Mouse (Mus musculus): ENCODE results near the gene Vps33b.
A peak's percentile ranks its signal among the peaks of the same experiment; 100 is the strongest.

Gene Vps33b

GRCm38 (mm10) chr7:80269751-80270255 is 354 bp downstream of the Vps33b start:
- DNase-seq (ENCODE audit: low read depth), result no peak

DNA sequence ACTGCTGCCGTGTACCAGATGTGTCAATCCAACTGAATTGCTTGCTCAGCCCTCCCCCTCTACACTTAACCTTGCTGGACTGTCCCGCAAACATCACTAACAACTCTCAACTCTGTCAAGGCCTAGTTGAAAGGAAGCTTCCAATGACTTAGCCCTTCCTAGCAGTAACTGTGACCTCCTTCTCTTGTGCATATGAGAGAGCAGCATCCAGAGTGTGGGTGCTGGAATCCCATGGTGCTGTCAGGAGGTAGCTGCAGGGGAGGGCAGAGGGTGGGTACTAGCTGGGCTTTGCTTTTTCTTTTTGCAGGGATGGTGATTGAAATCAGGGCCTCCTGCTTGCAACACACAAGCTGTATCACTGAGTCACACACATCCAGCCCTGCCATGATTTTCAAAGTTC is 4.0 kb downstream of the Vps33b start:
- DNase-seq (ENCODE audit: low read depth), result no peak

DNA sequence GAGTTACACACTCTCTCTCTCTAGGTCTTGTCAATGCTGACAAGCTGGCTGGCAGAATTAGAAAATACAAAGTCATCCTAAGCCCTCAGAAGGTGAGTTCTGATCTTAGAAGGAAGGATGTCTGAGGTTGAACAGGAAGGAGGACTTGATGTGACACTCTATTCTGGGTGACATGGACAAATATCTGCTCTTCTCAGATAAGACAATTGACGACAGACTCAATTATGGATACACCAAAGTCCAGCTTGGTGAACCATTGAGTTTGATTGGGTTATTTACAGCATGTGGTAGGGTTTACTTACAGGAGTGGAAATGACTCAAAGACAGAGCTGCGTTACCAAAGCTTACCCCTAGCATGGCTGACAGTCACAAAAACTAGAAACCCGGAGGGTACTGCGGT is 6.9 kb downstream of the Vps33b start:
- no peak for DNase-seq (ENCODE audit: low read depth)

GRCm38 (mm10) chr7:80280032-80280431 is 10.6 kb downstream of the Vps33b start:
- no peak for DNase-seq (ENCODE audit: low read depth)

DNA sequence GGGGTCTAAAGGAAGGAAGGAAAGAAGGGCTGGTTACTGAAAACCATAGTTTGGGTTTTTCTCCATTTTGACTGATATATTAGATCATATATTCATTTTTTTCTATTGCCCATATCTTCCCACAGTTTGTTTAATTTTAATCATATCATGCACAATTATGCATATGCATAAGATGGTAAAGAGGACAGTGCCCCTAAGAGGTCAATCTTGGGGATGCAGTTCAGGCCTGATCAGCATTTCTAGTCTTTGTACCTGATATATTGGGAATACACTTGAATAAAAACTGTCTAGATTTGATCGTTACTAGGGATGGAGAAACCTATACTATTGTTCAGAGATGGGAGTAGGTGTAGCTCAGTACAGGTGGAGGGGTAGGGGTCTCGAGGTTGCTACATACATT is 11.5 kb downstream of the Vps33b start:
- no peak for DNase-seq (ENCODE audit: low read depth)

- no peak for DNase-seq (ENCODE audit: low read depth)
Observed at GRCm38 (mm10) chr7:80281646-80282045, 12.2 kb downstream of the Vps33b start.

GRCm38 (mm10) chr7:80283226-80283918 is 13.9 kb downstream of the Vps33b start:
- DNase-seq (ENCODE audit: low read depth), result no peak

DNA sequence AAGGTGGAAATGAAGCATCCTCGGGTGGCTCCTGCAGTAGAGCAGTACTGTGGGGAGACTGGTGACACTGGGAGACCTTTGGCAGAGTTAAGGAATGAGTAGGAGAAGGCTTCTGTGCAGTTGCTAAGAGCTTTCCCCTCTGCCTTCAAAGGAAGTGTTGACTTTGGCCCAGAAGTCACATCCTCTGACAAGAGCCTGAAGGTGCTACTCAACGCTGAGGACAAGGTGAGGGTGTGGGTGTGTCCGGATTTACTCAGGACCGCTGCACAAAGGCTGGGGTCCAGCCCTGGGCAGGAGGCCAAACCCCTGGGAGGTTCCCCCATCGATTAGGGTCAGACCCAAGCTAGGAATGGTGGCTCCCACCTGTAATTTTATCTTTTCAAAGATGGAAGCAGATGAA is 14.9 kb downstream of the Vps33b start:
- DNase-seq (ENCODE audit: low read depth), result no peak

- no peak for DNase-seq (ENCODE audit: low read depth)
Observed at GRCm38 (mm10) chr7:80285725-80286124, 16.3 kb downstream of the Vps33b start.

- no peak for DNase-seq (ENCODE audit: low read depth)
Observed at GRCm38 (mm10) chr7:80287736-80288135, 18.3 kb downstream of the Vps33b start.

DNA sequence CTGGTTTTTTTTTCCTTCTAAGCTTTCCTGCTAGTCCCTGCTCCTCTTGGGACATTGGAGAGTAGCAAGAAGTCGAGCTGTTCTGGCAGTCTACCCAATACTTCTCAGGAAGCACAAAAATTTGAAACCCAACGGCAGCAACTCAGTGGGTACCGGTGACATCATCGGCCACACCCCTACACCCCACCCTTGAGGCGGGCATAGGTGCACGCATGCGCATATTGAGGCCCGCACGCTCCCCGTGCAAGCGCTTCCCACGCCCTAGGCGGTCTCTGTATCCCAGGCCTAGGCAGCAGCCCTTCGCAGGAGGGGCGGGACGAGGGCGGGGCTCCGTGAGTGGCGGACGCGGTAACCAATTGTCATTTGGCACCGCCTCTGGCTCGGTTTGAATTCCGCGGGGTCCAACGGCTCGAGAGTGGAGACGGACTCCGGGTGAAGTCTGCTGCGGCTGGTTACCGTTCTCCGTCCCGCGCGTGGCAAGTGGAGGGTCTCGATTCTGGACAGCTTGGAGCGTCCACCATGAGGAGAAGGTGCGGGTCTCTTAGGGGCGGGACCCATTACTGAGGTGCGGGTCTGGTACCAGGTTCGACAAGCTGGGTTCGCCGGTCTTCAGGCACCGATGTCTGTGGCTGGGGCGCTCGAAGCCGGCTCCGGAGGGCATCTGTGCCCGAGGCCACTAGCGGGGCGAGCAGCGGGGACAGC is 24.8 kb downstream of the Vps33b start, which contains the start of gene Prc1:
TSS of gene Prc1 (plus strand) at position 389 of the 702 bp plus-strand sequence.
- DNase-seq (ENCODE audit: low read depth), result peak; percentile 95

DNA sequence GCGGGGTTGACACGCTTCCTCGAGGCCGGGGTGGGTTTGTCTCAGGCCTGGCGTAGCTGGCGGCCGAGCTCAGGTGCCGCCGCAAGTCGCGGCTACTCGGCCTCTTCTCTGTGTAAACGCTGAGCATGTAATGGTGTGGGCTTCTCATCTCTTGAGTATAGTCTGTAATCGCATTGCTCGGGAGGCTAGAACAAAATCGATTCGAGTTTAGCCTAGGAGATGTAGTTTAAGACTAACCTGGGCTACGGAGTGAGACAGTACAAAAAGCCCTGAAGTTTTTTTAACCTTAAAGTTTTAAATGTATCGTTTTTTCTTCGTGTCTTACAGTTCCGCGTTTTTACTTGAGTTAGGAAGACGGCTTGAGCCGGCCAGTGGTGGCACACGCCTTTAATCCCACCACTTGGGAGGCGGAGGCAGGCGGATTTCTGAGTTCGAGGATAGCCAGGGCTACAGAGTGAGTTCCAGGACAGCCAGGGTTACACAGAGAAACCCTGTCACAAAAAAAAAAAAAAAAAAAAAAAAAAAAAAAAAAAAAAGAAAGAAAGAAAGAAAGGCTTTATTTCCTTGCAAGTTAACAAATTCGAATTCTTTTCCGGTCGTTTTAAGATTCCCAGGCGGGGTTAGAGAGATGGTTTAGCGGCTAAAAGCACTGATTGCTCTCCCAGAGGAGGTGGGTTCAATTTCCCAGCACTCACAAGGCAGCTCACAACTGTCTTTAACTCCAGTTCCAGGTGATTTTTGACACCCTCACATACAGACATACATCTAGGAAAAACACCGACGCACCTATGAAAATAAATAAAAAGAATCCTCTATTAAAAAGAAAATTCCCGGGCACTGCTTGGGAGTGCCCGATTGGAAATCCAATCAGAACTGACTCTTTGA is 25.6 kb downstream of the Vps33b start:
- DNase-seq (ENCODE audit: low read depth), result no peak

DNA sequence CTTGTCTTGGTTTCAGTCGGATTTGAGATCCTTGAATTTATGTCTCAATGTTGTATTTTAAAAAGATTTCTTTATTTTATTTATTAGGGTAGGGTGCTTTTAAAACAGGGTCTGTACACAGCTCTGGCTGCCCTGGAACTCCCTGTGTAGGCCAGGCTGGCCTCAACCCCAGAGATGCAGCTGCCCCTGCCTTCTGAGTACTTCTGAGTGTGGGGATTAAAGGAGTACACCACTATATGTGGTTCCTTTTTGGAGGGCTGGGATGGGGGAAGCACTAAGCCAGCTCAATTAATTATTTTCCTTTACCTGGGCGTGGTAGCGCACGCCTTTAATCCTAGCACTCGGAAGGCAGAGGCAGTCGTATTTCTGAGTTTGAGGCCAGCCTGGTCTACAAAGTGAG is 27.0 kb downstream of the Vps33b start:
- DNase-seq (ENCODE audit: low read depth), result no peak

GRCm38 (mm10) chr7:80297041-80297440 is 27.6 kb downstream of the Vps33b start:
- no peak for DNase-seq (ENCODE audit: low read depth)

DNA sequence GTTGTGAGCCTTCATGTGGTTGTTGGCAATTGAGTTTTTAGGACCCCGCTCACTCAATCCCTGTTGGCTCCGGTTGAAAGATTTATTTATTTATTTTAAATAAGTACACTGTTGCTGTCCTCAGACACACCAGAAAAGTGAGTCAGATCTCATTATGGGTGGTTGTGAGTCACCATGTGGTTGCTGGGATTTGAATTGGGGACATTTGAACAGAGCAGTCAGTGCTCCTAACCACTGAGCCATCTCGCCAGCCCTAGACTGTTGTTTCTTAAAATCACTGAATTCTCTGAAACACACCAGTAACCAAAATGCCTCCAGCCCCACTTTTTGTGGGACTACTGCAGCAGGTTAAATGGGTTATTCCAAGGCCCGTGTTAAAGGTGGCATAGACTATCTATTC is 29.3 kb downstream of the Vps33b start:
- DNase-seq (ENCODE audit: low read depth), result no peak

DNA sequence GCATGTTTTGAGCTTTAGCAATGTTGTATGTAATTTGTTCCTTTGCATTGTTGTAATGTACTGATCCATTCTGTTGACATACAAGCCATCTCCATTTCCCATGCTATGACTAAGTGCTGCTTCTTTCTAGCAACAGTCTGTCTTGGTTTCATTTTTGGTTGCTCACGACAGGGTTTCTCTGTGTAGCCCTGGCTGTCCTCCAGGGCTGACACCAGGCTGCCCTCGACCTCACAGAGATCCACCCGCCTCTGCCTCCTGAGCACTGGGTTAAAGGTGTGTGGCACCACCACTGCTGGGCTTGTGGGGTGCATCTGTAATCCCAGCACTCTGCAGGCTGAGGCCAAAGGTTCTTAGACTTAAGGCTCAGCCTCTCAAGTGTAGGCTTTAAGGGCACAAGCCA is 30.1 kb downstream of the Vps33b start:
- no peak for DNase-seq (ENCODE audit: low read depth)

DNA sequence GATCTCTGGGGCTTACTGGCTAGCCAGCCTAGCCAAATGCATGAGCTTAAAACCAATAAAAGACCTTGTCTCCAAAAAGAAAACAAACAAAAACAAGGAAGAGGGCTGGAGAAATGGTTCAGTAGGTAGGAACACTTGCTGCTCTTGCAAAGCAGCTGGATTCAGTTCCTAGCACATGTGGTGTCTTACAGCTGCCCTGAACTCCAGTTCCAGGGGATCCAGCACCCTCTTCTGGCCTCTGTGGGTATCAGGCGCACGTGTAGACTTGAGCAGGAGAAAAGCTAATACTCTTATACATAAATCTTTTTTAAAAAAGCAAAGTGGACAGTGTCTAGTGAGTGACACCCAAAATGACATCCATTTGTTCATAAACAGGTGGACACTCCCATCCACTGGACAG is 32.1 kb downstream of the Vps33b start:
- DNase-seq (ENCODE audit: low read depth), result no peak

DNA sequence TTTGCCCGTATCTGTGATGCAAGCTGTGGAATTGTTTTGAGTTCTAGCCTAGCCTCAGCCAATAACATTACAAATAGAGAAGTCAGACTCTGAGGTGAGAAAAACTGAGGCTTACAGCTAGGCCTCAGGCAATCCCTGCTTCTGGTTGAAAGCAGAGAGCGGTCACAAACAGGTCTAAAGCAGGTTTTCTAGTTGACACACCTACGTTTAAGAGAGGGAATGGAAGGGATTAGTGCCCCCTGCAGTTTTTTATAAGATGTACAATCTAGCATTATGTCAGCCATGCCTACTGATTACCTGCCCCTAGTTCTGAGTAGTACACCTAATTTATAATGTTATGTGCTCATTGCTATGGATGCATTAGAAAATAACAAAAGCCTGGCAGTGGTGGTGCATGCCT is 38.3 kb downstream of the Vps33b start:
- DNase-seq (ENCODE audit: low read depth), result no peak

DNA sequence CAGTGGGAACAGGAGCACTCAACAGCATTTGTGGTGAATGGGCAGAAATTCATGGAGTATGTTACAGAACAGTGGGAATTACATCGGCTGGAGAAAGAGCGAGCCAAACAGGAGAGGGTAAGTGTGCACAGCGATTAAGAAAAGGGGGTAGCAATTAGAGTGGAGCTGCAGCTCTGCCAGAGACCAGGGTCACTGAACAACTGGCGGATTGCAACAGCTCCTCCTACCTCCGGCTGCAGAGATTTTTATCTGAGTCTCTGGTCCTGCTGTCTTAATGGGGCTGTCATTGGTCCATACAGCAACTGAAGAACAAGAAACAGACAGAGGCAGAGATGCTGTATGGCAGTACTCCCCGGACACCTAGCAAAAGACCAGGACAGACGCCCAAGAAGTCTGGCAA is 41.3 kb downstream of the Vps33b start:
- no peak for DNase-seq (ENCODE audit: low read depth)

- no peak for DNase-seq (ENCODE audit: low read depth)
Observed at GRCm38 (mm10) chr7:80315733-80316132, 46.3 kb downstream of the Vps33b start.

DNA sequence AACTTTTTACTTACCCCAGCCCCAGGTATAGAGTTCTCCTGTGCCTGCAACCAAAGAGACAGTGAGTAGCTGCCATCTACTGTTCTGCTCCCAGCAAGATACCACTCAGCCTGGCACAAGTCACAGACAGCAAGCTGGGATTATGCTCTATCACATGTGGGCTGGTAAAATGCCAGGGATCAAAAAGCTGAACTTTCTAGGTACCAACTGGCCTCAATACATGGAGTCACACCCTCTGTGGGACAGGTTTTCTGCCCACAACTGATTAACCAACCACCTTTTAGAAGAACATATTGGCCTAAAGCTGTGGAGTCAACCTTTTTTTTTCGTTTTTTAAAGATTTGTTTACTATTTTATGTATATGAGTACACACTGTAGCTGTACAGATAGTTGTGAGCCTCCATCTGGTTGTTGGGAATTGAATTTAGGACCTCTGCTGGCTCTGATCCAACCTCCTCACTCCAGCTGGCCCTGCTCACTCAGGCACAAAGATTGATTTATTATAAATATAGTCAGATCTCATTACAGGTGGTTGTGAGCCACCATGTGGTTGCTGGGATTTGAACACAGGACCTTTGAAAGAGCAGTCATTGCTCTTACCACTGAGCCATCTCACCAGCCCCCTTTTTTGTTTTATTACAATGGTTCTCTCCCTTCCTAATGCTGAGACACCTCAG is 48.1 kb downstream of the Vps33b start:
- no peak for DNase-seq (ENCODE audit: low read depth)

GRCm38 (mm10) chr7:80318670-80319069 is 49.2 kb downstream of the Vps33b start:
- no peak for DNase-seq (ENCODE audit: low read depth)
